Mouse (Mus musculus): Measurements from ENCODE around the gene Adam12. TPM values are rescaled to one million over a fixed set of nuclear protein-coding genes. Genes with fewer than 3 reads are reported as not detected.

Adam12 gene
- total RNA-seq, 4 experiments from 2014 or later, result 3.1 to 5.6 (median 3.8) TPM

GRCm38 (mm10) chr7:134224741-134225612, 7.0 kb downstream of the Adam12 start:
- peak; percentile 16 to 34 for DNase-seq (ENCODE audit: low spot score in 2 of 2)

- DNase-seq (ENCODE audit: low spot score in 2 of 2), result no peak
Observed at GRCm38 (mm10) chr7:134224421-134224740, 7.6 kb downstream of the Adam12 start.

GRCm38 (mm10) chr7:134223444-134224161, 8.3 kb downstream of the Adam12 start:
- DNase-seq (ENCODE audit: low spot score in 2 of 2), result peak; percentile 31 to 84

- peak; percentile 18 to 64 for DNase-seq (ENCODE audit: low spot score in 2 of 2)
Observed at GRCm38 (mm10) chr7:134207956-134208355, 24.0 kb downstream of the Adam12 start.

- DNase-seq (ENCODE audit: low spot score in 2 of 2), result no peak
Observed at GRCm38 (mm10) chr7:134193089-134193488, 38.9 kb downstream of the Adam12 start.

GRCm38 (mm10) chr7:134190101-134190500, 41.8 kb downstream of the Adam12 start:
- DNase-seq (ENCODE audit: low spot score in 2 of 2), result peak in 1 of 2 experiments; percentile 10

GRCm38 (mm10) chr7:134188565-134188964, 43.4 kb downstream of the Adam12 start:
- DNase-seq (ENCODE audit: low spot score in 2 of 2), result no peak

- no peak for DNase-seq (ENCODE audit: low spot score in 2 of 2)
Observed at GRCm38 (mm10) chr7:134187946-134188345, 44.0 kb downstream of the Adam12 start.

GRCm38 (mm10) chr7:134186497-134186896, 45.4 kb downstream of the Adam12 start:
- no peak for DNase-seq (ENCODE audit: low spot score in 2 of 2)

- no peak for DNase-seq (ENCODE audit: low spot score in 2 of 2)
Observed at GRCm38 (mm10) chr7:134185751-134186150, 46.2 kb downstream of the Adam12 start.

GRCm38 (mm10) chr7:134181717-134182116, 50.2 kb downstream of the Adam12 start:
- DNase-seq (ENCODE audit: low spot score in 2 of 2), result no peak

GRCm38 (mm10) chr7:134181056-134181455, 50.9 kb downstream of the Adam12 start:
- DNase-seq (ENCODE audit: low spot score in 2 of 2), result no peak

- no peak for DNase-seq (ENCODE audit: low spot score in 2 of 2)
Observed at GRCm38 (mm10) chr7:134177051-134177450, 54.9 kb downstream of the Adam12 start.

GRCm38 (mm10) chr7:134175201-134175600, 56.7 kb downstream of the Adam12 start:
- no peak for DNase-seq (ENCODE audit: low spot score in 2 of 2)

- DNase-seq (ENCODE audit: low spot score in 2 of 2), result no peak
Observed at GRCm38 (mm10) chr7:134173442-134174090, 58.4 kb downstream of the Adam12 start.

- DNase-seq (ENCODE audit: low spot score in 2 of 2), result no peak
Observed at GRCm38 (mm10) chr7:134170180-134170910, 61.6 kb downstream of the Adam12 start.

- no peak for DNase-seq (ENCODE audit: low spot score in 2 of 2)
Observed at GRCm38 (mm10) chr7:134169780-134170179, 62.2 kb downstream of the Adam12 start.

GRCm38 (mm10) chr7:134167586-134167985, 64.4 kb downstream of the Adam12 start:
- no peak for DNase-seq (ENCODE audit: low spot score in 2 of 2)

- no peak for DNase-seq (ENCODE audit: low spot score in 2 of 2)
Observed at GRCm38 (mm10) chr7:134163751-134164150, 68.2 kb downstream of the Adam12 start.

- DNase-seq (ENCODE audit: low spot score in 2 of 2), result no peak
Observed at GRCm38 (mm10) chr7:134162886-134163285, 69.1 kb downstream of the Adam12 start.

GRCm38 (mm10) chr7:134159608-134160007, 72.3 kb downstream of the Adam12 start:
- DNase-seq (ENCODE audit: low spot score in 2 of 2), result no peak

Measured in left cerebral cortex, adult 8-10 months (tissue).